8 mouse cellular contexts compared by ENCODE assay signal in the genomic region with DNA sequence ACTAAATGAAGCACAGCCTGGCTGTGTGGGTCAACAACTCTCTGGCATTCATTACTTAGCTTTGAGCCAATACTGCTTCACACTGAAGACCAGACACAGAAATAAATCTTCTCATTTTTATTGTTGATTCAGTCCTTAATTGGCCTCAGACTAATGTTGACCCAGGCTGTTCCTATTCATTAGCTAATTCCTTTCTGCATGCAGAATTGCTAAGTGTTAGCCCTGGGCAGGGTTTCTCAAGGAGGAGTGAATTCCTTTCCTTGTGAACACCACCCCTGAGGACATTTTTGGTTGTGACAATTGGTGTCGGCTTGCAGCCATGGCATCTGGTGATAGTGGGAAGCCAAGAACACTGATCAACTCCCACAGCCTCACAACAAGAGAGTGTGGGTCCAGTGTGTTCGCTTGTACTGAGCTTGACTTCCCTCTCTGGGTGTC.
DNase-seq lines count a peak whose midpoint lies in the region; ATAC-seq and TF ChIP-seq lines count a peak whose summit lies in the region.

No protein-coding gene starts in this region.

- H3K27ac ChIP-seq in hindbrain, embryonic 15.5 days (replicated peaks): no peak overlapping the region
- H3K27ac ChIP-seq in hindbrain, embryonic 13.5 days: no peak overlapping the region
- no peak overlapping the region for H3K27ac ChIP-seq in forebrain, postnatal 0 days (ENCODE audit: low read depth, low read length)

- WGBS in hindbrain, embryonic 15.5 days: 65% methylated on average over 2 of the region's 2 CpGs
- WGBS in hindbrain, embryonic 13.5 days: 60% methylated on average over 2 of the region's 2 CpGs
- 26% methylated on average over 2 of the region's 2 CpGs for WGBS in forebrain, postnatal 0 days

- TF ChIP-seq CTCF in forebrain, postnatal 0 days (IDR thresholded peaks at IDR 0.05; ENCODE audit: low read depth): no peak

- H3K4me1 ChIP-seq in hindbrain, embryonic 15.5 days (replicated peaks): no peaks in the 10 kb centered on the region
- no peaks in the 10 kb centered on the region for H3K4me1 ChIP-seq in hindbrain, embryonic 13.5 days (replicated peaks)
- H3K4me1 ChIP-seq in forebrain, postnatal 0 days (ENCODE audit: insufficient read depth): no peaks in the 10 kb centered on the region

- no peaks in the 10 kb centered on the region for H3K36me3 ChIP-seq in hindbrain, embryonic 15.5 days
- H3K36me3 ChIP-seq in hindbrain, embryonic 13.5 days: no peaks in the 10 kb centered on the region
- no peaks in the 10 kb centered on the region for H3K36me3 ChIP-seq in forebrain, postnatal 0 days (ENCODE audit: insufficient read depth)

- no peak overlapping the region for H3K9ac ChIP-seq in hindbrain, embryonic 15.5 days
- no peak overlapping the region for H3K9ac ChIP-seq in hindbrain, embryonic 13.5 days
- H3K9ac ChIP-seq in forebrain, postnatal 0 days: no peak overlapping the region

- no peak overlapping the region for H3K4me2 ChIP-seq in hindbrain, embryonic 15.5 days
- H3K4me2 ChIP-seq in hindbrain, embryonic 13.5 days: no peak overlapping the region
- no peak overlapping the region for H3K4me2 ChIP-seq in forebrain, postnatal 0 days (ENCODE audit: low read depth)

- no peaks in the 10 kb centered on the region for H3K27me3 ChIP-seq in hindbrain, embryonic 15.5 days
- no peaks in the 10 kb centered on the region for H3K27me3 ChIP-seq in hindbrain, embryonic 13.5 days
- H3K27me3 ChIP-seq in forebrain, postnatal 0 days (ENCODE audit: insufficient read depth, low read length): no peaks in the 10 kb centered on the region

- peak; percentile 79 for ATAC-seq in hindbrain, embryonic 15.5 days (ENCODE audit: low FRiP score, low read depth)
- ATAC-seq in hindbrain, embryonic 13.5 days (ENCODE audit: low FRiP score): no peak; the same call in 1 of the 2 replicates
- ATAC-seq in forebrain, postnatal 0 days: peak; percentile 68

- H3K9me3 ChIP-seq in hindbrain, embryonic 15.5 days: no peaks in the 10 kb centered on the region
- H3K9me3 ChIP-seq in hindbrain, embryonic 13.5 days: no peaks in the 10 kb centered on the region
- H3K9me3 ChIP-seq in forebrain, postnatal 0 days (ENCODE audit: low read length): no peaks in the 10 kb centered on the region

- DNase-seq in cerebellum, adult 9-10 months: peak; percentile 5
- DNase-seq in forebrain, postnatal 0 days: peak; percentile 55
- peak; percentile 54 for DNase-seq in kidney, postnatal 10 days
- no peak for DNase-seq in adrenal gland, adult 18-20 months (ENCODE audit: low spot score in 2 of 2)
- DNase-seq in urinary bladder, postnatal 10 days (ENCODE audit: low spot score): no peak
- no peak for DNase-seq in thymus, postnatal 25 days

- no peak overlapping the region for H3K4me3 ChIP-seq in hindbrain, embryonic 15.5 days
- no peak overlapping the region for H3K4me3 ChIP-seq in hindbrain, embryonic 13.5 days
- H3K4me3 ChIP-seq in forebrain, postnatal 0 days (ENCODE audit: low read depth, low read length): no peak overlapping the region

Comparison
In these comparisons a context has a peak if more than half of its experiments do, and no peak if none do; other contexts are left out.
1. DNase-seq: peak in cerebellum, adult 9-10 months (single experiment), forebrain, postnatal 0 days (single experiment) and kidney, postnatal 10 days (single experiment); none in adrenal gland, adult 18-20 months (0 of 2), urinary bladder, postnatal 10 days (single experiment) and thymus, postnatal 25 days (single experiment).